Mouse (Mus musculus) G1E (cell line): ENCODE data around the gene Rasgef1b. TPM values are rescaled to one million over a fixed set of nuclear protein-coding genes. Genes with fewer than 3 reads are reported as not detected.

Source experiments
- ATAC-seq: 2 replicates; pipeline ENCODE4 v1.8.0; 2016; ENCODE audit warnings: mild to moderate bottlenecking; ENCODE audit not compliant: insufficient number of reproducible peaks, poor library complexity, low FRiP score, severe bottlenecking; ENCODE audit errors: extremely low read depth
- DNase-seq: peaks from one replicate; pipeline ENCODE4 v3.0.0; 2012; ENCODE audit warnings: low spot score
- H3K27me3 ChIP-seq: 2 replicates; pipeline ENCODE4 v1.6.1; 2012; ENCODE audit warnings: mild to moderate bottlenecking, low read length, inconsistent platforms; ENCODE audit not compliant: insufficient read depth
- H3K36me3 ChIP-seq: replicated peaks from 2 replicates; pipeline ENCODE3; 2012; ENCODE audit warnings: mild to moderate bottlenecking, inconsistent platforms
- H3K4me1 ChIP-seq: 2 replicates; pipeline ENCODE4 v1.6.1; 2012; ENCODE audit warnings: low read depth, low read length, inconsistent platforms, mixed read lengths; ENCODE audit not compliant: insufficient read depth
- H3K4me3 ChIP-seq: 2 replicates; pipeline ENCODE4 v1.5.1; 2012; ENCODE audit warnings: low read depth, mild to moderate bottlenecking, inconsistent platforms, low read length, moderate library complexity, mixed read lengths
- H3K9me3 ChIP-seq: replicated peaks from 2 replicates; pipeline ENCODE4 v1.6.1; 2012; ENCODE audit warnings: inconsistent platforms
- CTCF ChIP-seq: IDR thresholded peaks from 2 replicates; pipeline ENCODE4 v1.5.1; 2012; ENCODE audit warnings: low read depth, low read length, inconsistent platforms, mixed read lengths
- GATA1 ChIP-seq: IDR thresholded peaks from 2 replicates; pipeline ENCODE4 v1.6.1; 2012; ENCODE audit warnings: borderline replicate concordance, low read length, inconsistent platforms, mixed read lengths
- GATA2 ChIP-seq: IDR thresholded peaks from 2 replicates; pipeline ENCODE4 v1.6.1; 2012; ENCODE audit warnings: low read depth, low read length, inconsistent platforms, borderline replicate concordance
- POLR2AphosphoS5 ChIP-seq: IDR thresholded peaks from 2 replicates; pipeline ENCODE4 v1.6.1; 2012; ENCODE audit warnings: low read depth, low read length, inconsistent platforms; ENCODE audit not compliant: insufficient replicate concordance
- TAL1 ChIP-seq: conservative IDR thresholded peaks from 2 replicates; pipeline ENCODE4 v1.6.1; 2012; ENCODE audit warnings: low read depth, low read length, inconsistent platforms, mixed read lengths
- polyA plus RNA-seq: library from polyadenylated mRNA; stranded (reverse); fragments of >175 nt; gene quantifications from 2 replicates; pipeline ENCODE4 v1.2.3, GENCODE M21; 2012
- total RNA-seq, 2 experiments: library from RNA; stranded (forward) in 1 of 2; stranded (reverse) in 1 of 2; fragments of 200-1000 nt in 1 of 2; fragments of >200 nt in 1 of 2; fragmentation: Nextera tagmentation in 1 of 2; gene quantifications; 2 replicates each; pipeline ENCODE4 v1.2.3; 2014 to 2017

The Rasgef1b gene
- total and polyA plus RNA-seq, 3 experiments, result 0.38 TPM; not detected in 2

DNA sequence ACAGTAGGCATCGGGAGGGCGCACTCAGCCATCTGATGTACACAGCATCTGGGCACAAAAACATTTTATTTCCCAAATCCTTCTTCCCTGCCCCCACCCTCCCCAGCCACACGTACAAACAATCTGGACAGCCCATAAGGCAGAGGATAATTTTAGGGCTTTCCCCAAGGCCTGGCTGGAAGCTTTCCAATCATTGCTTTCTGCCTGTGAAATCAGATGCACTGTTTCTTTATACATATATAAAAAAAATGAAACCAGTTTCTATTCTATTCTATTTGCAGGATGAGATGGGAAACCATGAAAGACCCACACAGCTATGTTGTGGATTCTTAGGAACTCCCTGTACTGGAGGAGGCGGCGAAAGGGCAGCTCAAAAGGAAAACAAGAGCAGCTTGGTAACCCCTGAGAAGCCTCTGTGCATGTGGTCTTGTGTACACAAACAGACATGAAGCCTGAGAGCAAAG, 13.6 kb downstream of the Rasgef1b start:
- Histone ChIP-seq H3K4me3 (no peak overlapping the region), H3K27me3 (no peaks in the 10 kb centered on the region), H3K9me3 (peaks cover 49% of the 10 kb centered on the region), H3K4me1 (no peaks in the 10 kb centered on the region), H3K36me3 (no peaks in the 10 kb centered on the region)
- TF ChIP-seq GATA1 (no peak), TAL1 (no peak), POLR2AphosphoS5 (no peak), GATA2 (no peak), CTCF (no peak)
- DNase-seq (no peak), ATAC-seq (no peak)

DNA sequence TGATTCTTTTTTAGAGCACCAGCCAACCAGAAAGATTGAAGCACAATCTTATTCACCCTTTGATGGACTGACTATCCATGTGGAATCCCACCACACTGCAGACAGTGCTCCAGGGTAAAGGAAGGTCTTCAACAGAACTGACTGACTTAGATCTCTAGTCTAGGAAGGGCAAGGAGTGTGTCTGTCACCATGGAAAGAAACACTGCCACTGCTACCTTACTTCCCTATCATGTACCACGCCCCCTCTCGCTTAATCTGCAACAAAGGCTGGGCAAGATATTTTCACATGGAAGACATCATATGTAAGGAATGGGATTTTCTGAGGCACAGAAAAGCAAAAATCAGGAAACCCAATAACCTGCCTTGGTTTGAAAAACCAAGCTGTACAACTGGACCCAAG, 16.9 kb downstream of the Rasgef1b start:
- no peak for TF ChIP-seq TAL1
- Histone ChIP-seq H3K4me3 (no peak overlapping the region), H3K4me1 (no peaks in the 10 kb centered on the region), H3K36me3 (no peaks in the 10 kb centered on the region), H3K27me3 (no peaks in the 10 kb centered on the region), H3K9me3 (peaks cover 34% of the 10 kb centered on the region)
- DNase-seq (no peak), ATAC-seq (no peak)

DNA sequence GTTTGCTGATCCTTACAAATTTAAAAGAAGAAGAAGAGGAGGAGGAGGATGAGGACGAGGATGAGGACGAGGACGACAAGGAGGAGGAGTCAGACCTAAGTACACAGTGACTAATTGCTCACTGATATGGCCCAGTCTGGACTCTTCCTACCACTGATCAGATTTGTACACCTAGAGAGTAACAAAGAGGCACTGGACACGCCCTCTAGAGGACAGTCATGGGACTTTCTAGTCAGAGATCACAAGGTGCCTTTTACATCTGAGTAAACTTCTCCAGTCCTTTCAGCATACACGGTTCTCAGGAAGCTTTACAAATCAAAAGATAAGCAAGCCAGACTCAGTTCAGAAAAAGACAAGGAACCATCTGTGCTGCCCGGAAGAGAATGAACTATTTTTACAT, 20.2 kb downstream of the Rasgef1b start:
- DNase-seq, result no peak
- Histone ChIP-seq H3K9me3 (peaks cover 27% of the 10 kb centered on the region), H3K4me1 (no peaks in the 10 kb centered on the region), H3K27me3 (no peaks in the 10 kb centered on the region), H3K4me3 (no peak overlapping the region), H3K36me3 (no peaks in the 10 kb centered on the region)
- TF ChIP-seq TAL1, result no peak
- no peak for ATAC-seq

DNA sequence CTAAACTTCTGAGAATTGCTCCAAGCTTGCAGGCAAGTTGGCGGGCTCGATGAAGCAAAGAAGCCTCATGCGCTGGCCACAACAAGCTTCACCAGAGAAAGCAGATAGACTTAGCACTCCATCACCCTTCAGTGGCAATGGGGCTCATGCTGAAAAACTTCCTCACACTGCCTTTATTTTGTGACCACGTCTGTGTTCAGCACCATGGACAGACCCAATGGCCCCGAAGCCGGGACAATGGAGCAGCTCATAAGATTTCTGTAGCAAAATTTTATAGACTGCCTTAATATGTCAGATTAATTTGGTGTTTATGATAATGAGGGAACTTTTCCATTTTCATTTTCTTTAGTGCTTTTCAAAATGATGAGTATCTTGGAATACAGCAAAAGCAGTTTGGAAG, 21.6 kb downstream of the Rasgef1b start:
- Histone ChIP-seq H3K36me3 (no peaks in the 10 kb centered on the region), H3K4me3 (no peak overlapping the region), H3K4me1 (no peaks in the 10 kb centered on the region), H3K9me3 (peaks cover 32% of the 10 kb centered on the region), H3K27me3 (no peaks in the 10 kb centered on the region)
- ATAC-seq, result no peak
- no peak for DNase-seq
- no peak for TF ChIP-seq GATA1
- no peak for TF ChIP-seq CTCF
- TF ChIP-seq GATA2, result no peak
- no peak for TF ChIP-seq POLR2AphosphoS5
- no peak for TF ChIP-seq TAL1

DNA sequence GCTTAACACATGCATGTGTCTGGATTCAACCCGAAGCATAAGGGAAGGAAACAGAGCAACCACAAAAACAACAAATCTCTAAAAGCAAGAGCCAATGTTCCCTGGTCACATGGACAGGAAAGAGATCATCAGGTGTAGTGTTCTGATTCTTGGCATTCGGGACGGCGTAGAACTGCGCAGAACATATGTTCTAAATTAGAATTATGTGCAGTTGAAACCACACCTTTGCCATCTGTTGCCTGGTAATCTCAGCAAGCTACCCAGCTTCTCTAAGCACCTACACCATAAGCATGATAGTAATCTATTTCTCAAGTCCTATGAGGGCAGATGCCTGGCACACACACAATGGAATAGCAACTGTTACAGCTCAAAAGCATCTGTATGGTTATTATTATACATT, 27.1 kb downstream of the Rasgef1b start:
- TF ChIP-seq TAL1 (no peak), GATA2 (no peak), CTCF (no peak)
- H3K4me1 ChIP-seq, result no peaks in the 10 kb centered on the region
- DNase-seq (no peak), ATAC-seq (no peak)
- H3K36me3 ChIP-seq, result no peaks in the 10 kb centered on the region
- peaks cover 46% of the 10 kb centered on the region for H3K9me3 ChIP-seq
- H3K27me3 ChIP-seq, result no peaks in the 10 kb centered on the region
- H3K4me3 ChIP-seq, result no peak overlapping the region

DNA sequence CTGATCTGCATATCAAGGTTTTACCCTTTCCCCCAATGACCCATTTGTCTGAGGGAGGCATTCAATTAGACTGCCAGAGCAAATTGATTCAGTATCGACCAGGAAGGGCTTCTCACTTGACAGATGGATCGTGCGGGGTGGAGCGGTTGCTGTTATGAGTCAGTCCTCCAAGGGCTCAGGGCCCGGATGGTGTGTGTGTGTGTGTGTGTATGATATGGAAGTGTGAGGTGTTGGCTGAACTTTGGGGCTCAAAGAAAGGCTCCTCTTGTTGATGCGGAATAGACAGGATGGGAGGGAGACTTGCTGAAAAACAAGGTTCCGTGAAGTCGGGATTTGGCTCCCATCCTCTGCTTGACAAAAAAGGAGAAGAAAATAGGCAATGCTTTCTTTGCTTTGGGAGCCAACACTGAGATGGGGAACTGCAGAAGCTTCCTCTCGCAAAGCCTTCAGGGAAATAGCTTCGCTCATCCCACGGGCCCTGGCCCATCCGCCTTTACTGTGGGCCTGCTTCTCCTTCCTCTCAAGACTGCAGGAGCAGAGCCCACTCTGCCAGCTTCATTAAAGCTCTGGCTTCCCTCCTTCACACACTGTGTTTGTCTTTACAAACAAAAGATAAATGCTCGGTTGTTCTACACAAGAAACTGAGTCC, 34.0 kb downstream of the Rasgef1b start:
- H3K4me3 ChIP-seq, result no peak overlapping the region
- TF ChIP-seq POLR2AphosphoS5, result no peak
- no peak for TF ChIP-seq GATA2
- TF ChIP-seq CTCF, result no peak
- TF ChIP-seq GATA1, result no peak
- no peak for TF ChIP-seq TAL1
- no peaks in the 10 kb centered on the region for H3K27me3 ChIP-seq
- H3K9me3 ChIP-seq, result peaks cover 70% of the 10 kb centered on the region
- no peak for ATAC-seq
- DNase-seq, result no peak
- no peaks in the 10 kb centered on the region for H3K36me3 ChIP-seq
- H3K4me1 ChIP-seq, result no peaks in the 10 kb centered on the region

DNA sequence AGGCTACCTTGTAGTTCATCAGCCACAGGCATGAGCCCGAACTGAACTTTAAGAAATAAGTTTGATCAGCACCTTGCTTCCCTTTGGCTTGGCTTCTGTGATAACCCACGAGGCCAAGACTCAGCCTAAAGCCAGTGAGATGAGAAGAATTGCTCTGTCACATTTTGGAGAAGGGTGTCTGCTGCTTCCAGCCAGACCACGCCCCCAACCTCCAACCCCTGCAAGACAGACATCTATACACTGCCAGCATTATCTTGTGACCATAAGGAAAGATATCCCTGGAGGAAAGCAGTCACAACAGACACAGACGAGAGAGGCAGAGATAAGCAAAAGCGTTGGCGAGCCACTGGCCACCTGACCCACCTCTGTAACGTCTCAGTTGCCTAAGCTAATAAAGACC, 39.0 kb downstream of the Rasgef1b start:
- ATAC-seq (no peak), DNase-seq (no peak)
- Histone ChIP-seq H3K9me3 (peaks cover 64% of the 10 kb centered on the region), H3K36me3 (no peaks in the 10 kb centered on the region), H3K4me3 (no peak overlapping the region), H3K27me3 (no peaks in the 10 kb centered on the region), H3K4me1 (no peaks in the 10 kb centered on the region)
- TF ChIP-seq CTCF (no peak), POLR2AphosphoS5 (no peak), GATA2 (no peak), TAL1 (no peak), GATA1 (no peak)
